Mouse (Mus musculus): Measurements from ENCODE around the gene Neto2. TPM values are rescaled to one million over a fixed set of nuclear protein-coding genes. Genes with fewer than 3 reads are reported as not detected.

Neto2 gene
- polyA plus RNA-seq (2017; shearing (Covaris generic)) = 0.14 TPM

DNA sequence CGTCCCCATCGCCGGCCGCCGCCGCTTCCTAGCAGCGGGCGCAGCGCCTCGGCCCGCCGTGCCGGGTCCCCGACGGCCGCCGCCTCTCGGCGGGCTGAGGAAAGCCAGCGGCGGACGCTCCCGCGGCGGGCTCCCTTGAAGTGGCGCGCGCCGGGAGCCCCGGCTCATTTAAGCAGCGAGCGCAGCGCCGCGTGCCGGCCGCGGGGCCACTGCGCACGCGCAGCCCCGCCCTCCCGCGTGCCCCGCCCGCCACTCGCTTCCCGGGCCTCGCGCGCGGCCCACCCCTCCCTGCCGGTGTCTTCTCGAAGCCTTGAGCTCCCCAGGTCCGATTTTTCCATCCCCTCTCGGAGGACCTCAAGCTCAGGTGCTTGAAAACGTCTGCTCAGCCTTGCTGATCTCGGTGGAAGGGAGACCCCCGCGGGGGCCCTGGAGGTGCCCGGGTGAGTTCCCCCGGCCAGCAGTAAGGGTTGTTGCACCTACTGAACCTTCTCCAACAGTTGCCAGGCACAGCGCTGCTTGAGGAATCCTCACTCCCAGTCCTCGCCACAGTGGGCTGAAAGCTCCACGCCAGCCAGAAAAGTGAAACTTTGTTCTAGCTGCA lies at the start of gene Neto2:
TSS of gene Neto2 (minus strand) at position 174 of the 601 bp plus-strand sequence.

Other genes with a start within 250 kb of the Neto2 start
- gene Gpt2, start 208.3 kb downstream of the Neto2 start, polyA plus RNA-seq (2017; shearing (Covaris generic)) = 0.36 TPM
- gene Dnaja2, start 145.6 kb downstream of the Neto2 start, polyA plus RNA-seq (2017; shearing (Covaris generic)) = 154 TPM
- 13.5 TPM for gene Itfg1, start 140.0 kb upstream of the Neto2 start, polyA plus RNA-seq (2017; shearing (Covaris generic))
- gene Phkb, start 140.0 kb upstream of the Neto2 start, polyA plus RNA-seq (2017; shearing (Covaris generic)) = 33.7 TPM